Mouse (Mus musculus): ENCODE results near the gene Hmgcr.

GRCm38 (mm10) chr13:96656673-96657072 is 14.1 kb downstream of the Hmgcr start:
- TF ChIP-seq CTCF (IDR thresholded peaks at IDR 0.05; ENCODE audit: low read depth) (no peak), EP300 (IDR thresholded peaks at IDR 0.05; ENCODE audit: low read depth) (no peak)

Data from liver, postnatal 0 days (tissue).